ENCODE assay signal across 8 mouse cellular contexts in the genomic region with DNA sequence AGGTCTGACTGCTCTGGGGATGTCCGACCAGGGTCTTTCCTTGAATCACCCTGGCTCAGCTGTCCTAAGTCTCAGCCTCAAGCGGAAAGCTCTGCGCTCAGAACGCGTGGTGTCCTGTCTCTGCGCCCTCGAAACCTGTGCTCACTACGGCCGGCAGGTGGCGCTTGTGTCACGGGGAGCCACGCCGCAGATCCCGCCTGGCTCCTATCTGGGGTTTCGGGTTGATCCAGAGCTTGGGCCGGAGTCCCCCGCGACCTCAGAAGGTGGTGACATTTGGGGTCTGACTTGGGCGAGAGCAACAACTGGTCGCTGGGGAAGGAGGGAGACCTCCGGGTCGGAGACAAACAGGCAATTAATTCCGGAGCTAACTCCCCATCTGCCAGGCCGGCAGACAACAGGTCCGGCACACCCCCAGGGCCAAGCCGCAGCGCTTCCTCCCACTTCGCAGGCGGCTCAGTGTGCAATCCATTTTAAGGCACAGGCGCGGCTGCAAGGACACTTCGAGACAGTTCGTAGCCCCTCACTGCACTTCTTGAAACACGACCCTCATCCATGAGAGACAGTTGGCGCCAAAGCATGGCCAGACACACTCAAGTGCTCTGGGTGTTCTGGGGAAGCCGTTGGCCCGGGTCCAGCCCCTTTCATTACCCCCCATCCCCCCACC. TPM values are rescaled to one million over a fixed set of nuclear protein-coding genes. Genes with fewer than 3 reads are reported as not detected.
A peak's percentile ranks its signal among the peaks of the same experiment; 100 is the strongest.
DNase-seq lines count a peak whose midpoint lies in the region; ATAC-seq lines count a peak whose summit lies in the region.

No protein-coding gene starts in this region.

- no peaks in the 10 kb centered on the region for H3K36me3 ChIP-seq in intestine, embryonic 15.5 days

- peak overlapping the region; percentile 75; the same call in 1 of the 2 replicates for H3K9ac ChIP-seq in intestine, embryonic 15.5 days

- DNase-seq in adrenal gland, adult 8-10 months, result peak; percentile 71
- peak; percentile 94 for DNase-seq in embryo, embryonic 10.5 days (ENCODE audit: low spot score)
- DNase-seq in gastrocnemius, postnatal 4 days (ENCODE audit: low spot score in 2 of 2), result peak; percentile 76 to 84
- DNase-seq in left cerebral cortex, postnatal 14 days (ENCODE audit: low spot score in 2 of 2), result peak; percentile 71 to 88
- peak; percentile 62 to 65 for DNase-seq in right cerebral cortex, postnatal 36 days (ENCODE audit: low spot score in 2 of 2)
- DNase-seq in urinary bladder, postnatal 4 days (ENCODE audit: low spot score in 2 of 2), result peak; percentile 78 to 87

- WGBS in intestine, embryonic 15.5 days, result under 1% methylated on average over 37 of the region's 37 CpGs

- H3K4me3 ChIP-seq in intestine, embryonic 15.5 days (replicated peaks), result peak overlapping the region; percentile 58

- intact Hi-C loops in left cerebral cortex, postnatal 14 days (cut with DNase I), result loop anchor here (1.0 to 5.0 kb wide), 3 partner anchors 307 to 398 kb away; no protein-coding TSS in a partner anchor

- H3K9me3 ChIP-seq in intestine, embryonic 15.5 days, result no peaks in the 10 kb centered on the region

- H3K4me1 ChIP-seq in intestine, embryonic 15.5 days (replicated peaks), result peaks cover 37% of the 10 kb centered on the region

- H3K27me3 ChIP-seq in intestine, embryonic 15.5 days (replicated peaks), result peaks cover 57% of the 10 kb centered on the region

- ATAC-seq in intestine, embryonic 15.5 days, result peak; percentile 64
- peak; percentile 71 for ATAC-seq in megakaryocyte-erythroid progenitor cell, adult 5-6 weeks (replicated peaks; ENCODE audit: low FRiP score, low TSS enrichment, poor library complexity, severe bottlenecking)

- peak overlapping the region; percentile 97 for H3K4me2 ChIP-seq in intestine, embryonic 15.5 days (replicated peaks)

- no peak overlapping the region; the same call in 1 of the 2 replicates for H3K27ac ChIP-seq in intestine, embryonic 15.5 days

RNA-seq across cellular contexts. Expression of gene Kif26a, which starts 0.7 kb away (rescaled TPM):
- 10 to 100 TPM; 11.4 to 19.1 (median 14.7) TPM for total RNA-seq in adrenal gland, adult 8-10 months (2022)
- total RNA-seq in gastrocnemius, postnatal 4 days (2021), result 10 to 100 TPM; 14.5 to 15.8 TPM
- polyA plus RNA-seq in intestine, embryonic 15.5 days (2015; fragmentation: Nextera tagmentation; extraction: Ambion mirVana), result 2.9 and 3.0 TPM in 2 replicates
- total RNA-seq in left cerebral cortex, postnatal 14 days (2021), result 1 to 10 TPM; 5.8 to 8.1 TPM
- total RNA-seq in megakaryocyte-erythroid progenitor cell, adult 5-6 weeks (2014; fragmentation: Nextera tagmentation), result not detected in 2 replicates
- not detected in 2 replicates for total RNA-seq in megakaryocyte-erythroid progenitor cell, adult 5-6 weeks (2017)

RNA-seq across cellular contexts. Expression of gene Aspg, which starts 38.9 kb away (rescaled TPM):
- total RNA-seq in adrenal gland, adult 8-10 months (2022), result 10 to 100 TPM in 2 of 4 experiments, 1 to 10 TPM in 1, under 1 TPM in 1; 0.22 to 19.3 (median 7.5) TPM
- under 1 TPM; 0.32 to 0.62 TPM for total RNA-seq in gastrocnemius, postnatal 4 days (2021)
- 26.8 and 31.8 TPM in 2 replicates for polyA plus RNA-seq in intestine, embryonic 15.5 days (2015; fragmentation: Nextera tagmentation; extraction: Ambion mirVana)
- total RNA-seq in left cerebral cortex, postnatal 14 days (2021), result 1 to 10 TPM; 1.9 to 4.7 TPM
- not detected in 2 replicates for total RNA-seq in megakaryocyte-erythroid progenitor cell, adult 5-6 weeks (2014; fragmentation: Nextera tagmentation)
- total RNA-seq in megakaryocyte-erythroid progenitor cell, adult 5-6 weeks (2017), result not detected in 2 replicates

Comparison
In these comparisons a context has a peak if more than half of its experiments do, and no peak if none do; other contexts are left out.
1. RNA of gene Kif26a, which starts 0.7 kb away (total RNA-seq): 14.5 to 15.8 TPM in gastrocnemius, postnatal 4 days, 11.4 to 19.1 TPM in adrenal gland, adult 8-10 months and 5.8 to 8.1 TPM in left cerebral cortex, postnatal 14 days; not detected in megakaryocyte-erythroid progenitor cell, adult 5-6 weeks; every median in the first group is over 4 times any median in the second.
2. Peak in every context shown above with its lines, with median percentiles within 50 percentile points of each other: DNase-seq.